Mouse (Mus musculus): ENCODE measurements around the gene Ppox. TPM values are rescaled to one million over a fixed set of nuclear protein-coding genes. Genes with fewer than 3 reads are reported as not detected.

Gene Ppox
- 95.5 and 100.0 TPM in 2 replicates for polyA plus RNA-seq (2012; rRNA removed)

DNA sequence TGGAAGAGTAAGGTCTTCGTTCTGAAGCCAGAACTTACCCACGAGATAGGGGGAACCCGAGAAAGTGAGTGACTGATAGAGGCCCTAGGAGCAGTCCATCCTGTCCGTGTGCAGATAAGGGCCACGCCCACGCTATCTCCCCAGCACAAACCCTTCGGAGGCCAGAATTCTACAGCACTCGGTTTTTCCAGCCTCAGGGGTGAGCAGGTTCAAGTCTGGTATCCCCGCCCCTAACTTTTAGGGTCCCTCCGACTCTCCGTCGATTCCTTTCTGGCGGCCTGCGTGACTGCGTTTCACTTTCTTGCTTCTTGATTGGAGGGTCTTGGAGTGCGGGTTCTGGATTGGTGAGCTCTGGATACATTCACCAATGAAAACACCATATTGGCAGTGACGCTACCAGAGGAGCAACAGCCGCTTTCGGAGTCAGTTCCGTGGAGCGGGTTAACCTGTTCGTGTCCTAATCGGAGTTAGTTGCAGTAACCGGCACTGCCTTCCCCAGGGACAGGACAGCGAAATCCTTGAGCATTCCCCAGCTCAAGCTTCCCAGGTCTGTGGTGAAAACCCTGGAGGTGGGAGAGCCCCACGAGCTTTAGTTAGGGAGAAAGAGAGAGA is at the start of gene Ppox:
Gene Ppox, minus strand, starts transcription at position 271 of the 612 bp plus-strand sequence.

DNA sequence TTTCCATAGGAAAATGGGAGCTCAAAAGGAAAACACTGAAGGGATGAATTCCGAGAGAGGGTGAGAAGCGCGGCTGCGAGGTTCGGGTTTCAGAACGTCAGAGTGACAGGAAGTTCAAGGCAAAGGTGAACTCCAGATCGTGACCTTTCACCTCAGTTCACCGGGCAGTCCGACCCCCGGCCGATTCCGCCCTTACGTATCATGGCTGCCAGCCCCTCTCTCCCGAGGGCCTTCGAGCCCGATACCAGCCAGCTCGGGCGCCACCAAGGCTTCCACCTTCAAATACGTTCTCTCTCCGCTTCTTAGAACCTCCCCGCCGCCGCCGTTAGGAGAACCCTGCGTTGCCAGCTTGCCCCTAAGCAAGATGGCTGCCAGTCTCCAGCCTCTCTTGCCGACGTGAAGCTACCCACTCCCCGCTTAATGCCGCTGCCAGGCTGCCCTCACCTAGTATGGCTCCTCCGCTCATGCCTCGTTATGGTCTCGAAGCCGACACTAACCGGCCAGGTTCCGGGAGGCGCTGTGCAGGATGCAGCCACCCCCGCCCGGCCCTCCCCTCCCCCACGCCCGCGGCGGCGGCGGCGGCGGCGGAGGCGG is 48.0 kb upstream of the Ppox start, which contains the start of gene Dedd:
Gene Dedd, plus strand, starts transcription at position 307 of the 594 bp plus-strand sequence.

DNA sequence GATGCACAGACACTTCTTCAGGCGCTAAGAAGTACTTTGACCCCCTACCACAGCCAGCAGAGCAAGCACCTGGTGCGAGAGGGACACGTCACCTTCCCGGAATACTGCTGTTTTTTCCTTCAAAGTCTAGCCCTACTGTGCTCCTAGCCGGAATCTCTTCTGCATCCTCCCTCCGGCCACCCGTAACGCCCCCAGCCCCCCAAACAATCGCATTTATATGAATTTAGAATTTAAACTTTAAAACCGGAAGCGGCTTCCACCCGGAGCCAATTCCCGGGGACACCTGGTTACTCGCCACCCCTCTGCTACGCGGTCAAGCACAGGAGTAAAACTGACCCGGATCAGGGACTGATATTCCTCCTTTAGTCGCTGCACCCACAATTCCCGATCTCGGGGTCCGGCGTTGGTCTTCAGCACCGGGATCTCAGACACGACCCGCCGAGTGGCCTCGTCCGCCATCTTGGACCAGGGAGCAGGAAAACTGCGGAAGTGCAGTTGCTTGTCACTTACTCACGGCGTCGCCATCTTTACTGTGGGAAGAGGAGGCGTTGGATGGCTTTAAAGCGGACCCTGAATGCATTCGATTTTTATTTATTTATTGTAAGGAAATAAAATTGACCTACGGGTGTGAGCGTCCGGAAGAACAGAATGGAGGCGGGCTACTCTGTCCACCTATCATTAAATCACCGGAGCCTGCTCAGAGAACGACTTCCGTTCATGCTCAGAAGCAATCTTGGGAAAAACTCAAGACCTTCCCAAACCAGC is 13.5 kb upstream of the Ppox start, which contains the start of gene Ufc1:
Gene Ufc1, minus strand, starts transcription at position 727 of the 765 bp plus-strand sequence.

DNA sequence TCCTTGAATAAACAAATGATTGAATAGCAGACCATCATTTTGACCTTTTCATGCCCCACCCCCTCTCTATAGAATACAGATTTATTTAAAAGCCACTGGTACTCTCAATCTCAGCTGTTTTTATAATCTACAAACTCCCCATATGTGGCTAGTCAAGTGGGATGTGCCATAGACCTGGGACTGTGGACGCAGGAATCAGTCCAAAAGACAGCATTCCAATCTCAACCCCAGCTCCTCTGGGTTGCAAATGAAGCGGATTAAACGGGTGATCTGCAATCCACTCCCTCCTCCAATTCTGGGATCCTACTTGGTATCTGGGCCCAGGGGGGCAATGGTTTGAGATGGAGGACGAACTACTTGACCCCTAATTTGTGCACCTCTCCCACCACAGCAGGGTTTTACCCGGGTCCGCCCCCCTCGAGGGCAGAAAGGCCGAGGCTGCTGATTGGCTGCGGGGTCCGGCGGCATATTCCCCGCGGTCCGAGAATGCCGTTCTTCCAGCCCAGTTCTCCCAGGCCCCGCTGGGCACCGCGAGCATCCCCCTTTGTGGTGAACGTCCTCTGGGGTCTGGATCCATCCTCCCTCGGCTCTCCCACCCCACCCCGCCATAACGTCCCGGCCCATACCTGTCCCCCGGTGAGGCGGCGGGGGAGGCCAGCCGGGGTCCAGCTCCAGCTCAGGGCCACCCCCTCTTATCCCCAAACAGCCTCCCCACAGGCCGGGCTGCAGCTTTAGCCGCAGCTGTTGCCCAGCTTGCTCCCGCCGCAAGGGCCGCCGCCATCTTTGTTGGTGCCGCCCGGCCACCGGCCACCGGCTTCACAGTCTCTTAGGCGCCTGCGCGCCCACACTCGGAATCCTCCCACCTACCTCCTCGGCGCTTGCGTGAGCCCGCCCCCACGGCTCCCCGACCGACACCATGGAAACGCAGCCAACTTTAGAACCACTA is 6.4 kb upstream of the Ppox start, which contains the start of gene Usp21:
Gene Usp21, minus strand, starts transcription at position 856 of the 946 bp plus-strand sequence.

DNA sequence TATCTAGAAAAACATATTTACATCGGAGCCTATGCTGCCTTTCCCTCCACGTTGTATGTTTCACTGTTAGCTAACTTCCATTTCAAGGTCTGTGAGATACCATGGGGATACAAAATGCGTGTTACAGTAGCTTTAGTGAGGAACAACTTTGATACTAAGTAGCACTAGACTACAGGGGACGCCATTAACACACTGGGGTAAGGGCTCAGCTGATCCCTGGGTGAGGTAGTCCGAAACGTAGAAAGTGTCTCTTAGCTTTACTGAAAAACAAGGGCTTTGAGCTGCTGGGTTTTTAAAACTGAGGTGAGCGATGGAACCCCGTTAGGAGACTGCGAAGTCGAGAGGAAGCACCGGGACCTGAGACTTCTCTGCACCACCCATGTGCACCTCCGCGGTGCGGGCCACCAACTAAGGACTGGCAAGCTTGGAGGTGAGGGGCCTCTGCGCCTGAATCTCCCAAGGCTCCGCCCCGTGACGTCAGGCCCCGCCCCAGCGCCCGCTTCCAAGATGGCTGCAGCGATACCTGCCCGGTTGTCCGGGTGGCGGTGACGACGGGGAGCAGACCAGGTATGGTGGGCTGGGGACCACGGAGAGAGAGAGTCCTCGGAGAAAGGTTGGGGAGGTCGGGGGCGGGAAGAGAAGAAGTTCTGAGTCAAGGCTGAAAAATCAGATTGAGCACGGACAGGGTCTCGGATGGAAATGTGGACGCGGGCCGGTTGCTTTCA is 11.0 kb downstream of the Ppox start, which contains the start of gene B4galt3:
Gene B4galt3, plus strand, starts transcription at position 481 of the 725 bp plus-strand sequence.

DNA sequence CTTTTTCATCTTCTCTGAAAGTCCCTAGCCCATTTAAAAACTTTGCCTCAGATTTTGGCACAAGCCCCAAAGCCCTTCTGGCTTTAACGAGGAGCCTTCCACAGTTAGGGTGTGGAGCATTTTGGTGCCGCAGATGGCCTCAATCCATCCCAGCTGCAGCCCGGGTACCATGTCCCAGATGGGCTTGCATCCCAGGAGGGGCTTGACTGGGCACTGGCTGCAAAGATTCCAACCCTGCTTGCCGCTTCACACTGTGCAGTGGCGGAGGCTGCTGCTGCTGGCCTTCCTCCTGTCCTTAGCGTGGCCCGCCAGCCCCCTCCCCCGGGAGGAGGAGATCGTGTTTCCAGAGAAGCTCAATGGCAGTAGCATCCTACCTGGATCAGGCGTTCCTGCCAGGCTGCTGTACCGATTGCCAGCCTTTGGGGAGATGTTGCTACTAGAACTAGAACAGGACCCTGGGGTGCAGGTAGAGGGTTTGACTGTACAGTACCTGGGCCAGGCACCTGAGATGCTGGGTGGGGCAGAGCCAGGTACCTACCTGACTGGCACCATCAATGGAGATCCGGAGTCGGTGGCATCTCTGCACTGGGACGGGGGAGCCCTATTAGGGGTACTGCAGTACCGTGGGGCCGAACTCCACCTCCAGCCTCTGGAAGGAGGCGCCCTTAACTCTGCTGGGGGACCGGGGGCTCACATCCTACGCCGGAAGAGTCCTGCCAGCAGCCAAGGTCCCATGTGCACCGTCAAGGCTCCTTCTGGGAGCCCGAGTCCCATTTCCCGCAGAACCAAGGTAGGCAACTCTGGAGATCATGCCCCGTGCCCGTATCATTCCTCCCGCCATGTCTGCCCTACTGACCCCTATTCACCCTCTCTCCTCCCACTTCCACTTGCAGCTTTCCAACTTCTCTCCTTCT is 30.0 kb downstream of the Ppox start, which contains the start of gene Ndufs2:
Gene Ndufs2, minus strand, starts transcription at position 709 of the 914 bp plus-strand sequence.

DNA sequence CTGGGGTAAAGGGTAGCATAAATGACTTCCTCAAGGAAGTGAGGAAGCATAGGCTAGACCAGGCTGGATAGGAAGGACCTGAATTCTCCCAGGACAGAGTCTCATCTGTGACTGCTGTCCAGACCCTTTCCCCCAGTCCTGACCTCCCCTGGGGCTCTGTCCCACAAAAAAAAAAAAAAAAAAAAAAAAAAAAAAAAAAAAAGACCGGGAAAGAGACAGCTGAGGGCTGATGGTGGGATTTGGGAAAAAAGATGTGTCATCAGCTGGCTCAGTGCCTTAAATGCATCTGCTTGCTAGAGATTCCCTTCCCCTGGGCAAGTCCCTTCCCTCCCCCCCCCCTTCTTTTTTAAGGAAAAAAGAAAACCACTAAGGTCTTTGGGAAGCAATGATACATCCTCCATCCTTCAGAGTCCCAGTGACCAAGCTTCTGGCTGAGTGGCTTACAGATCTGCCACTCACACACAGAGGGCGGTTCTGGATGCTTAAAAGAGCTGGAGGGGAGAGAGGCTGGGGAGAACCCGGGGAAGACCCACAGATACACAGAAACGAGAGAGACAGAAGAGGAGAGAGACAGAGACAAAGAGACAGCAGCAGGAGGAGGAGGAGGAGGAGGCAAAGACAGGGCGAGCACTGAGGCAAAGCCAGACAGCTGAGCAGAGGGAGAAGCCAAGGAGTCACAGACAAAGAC is 30.9 kb downstream of the Ppox start, which contains the start of gene Adamts4:
Gene Adamts4, plus strand, starts transcription at position 509 of the 688 bp plus-strand sequence.

DNA sequence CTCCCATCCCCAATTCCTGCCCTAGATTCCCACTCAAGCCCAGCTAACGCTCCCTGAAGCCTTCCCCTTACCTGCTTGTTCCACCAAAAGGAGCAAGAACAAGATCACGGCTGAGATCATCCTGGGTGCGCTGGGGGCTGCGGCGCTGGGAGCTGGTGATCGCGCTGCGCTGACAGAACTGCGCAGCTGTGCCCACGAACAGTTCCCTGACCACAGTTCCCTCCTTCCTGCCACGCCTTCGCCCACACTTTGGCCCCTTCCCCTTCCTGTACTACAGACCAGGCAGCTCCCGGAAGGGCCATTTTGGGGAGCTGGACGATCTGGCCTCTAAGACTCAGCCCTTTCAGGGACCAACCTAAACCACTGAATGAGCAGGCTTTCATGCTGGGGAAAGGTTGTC is 46.9 kb downstream of the Ppox start, which contains the start of gene Fcer1g:
Gene Fcer1g, minus strand, starts transcription at position 240 of the 400 bp plus-strand sequence.

Other genes with a start within 250 kb of the Ppox start
- 5.1 and 6.4 TPM in 2 replicates for gene Fcgr3, start 216.3 kb downstream of the Ppox start, polyA plus RNA-seq (2012; rRNA removed)
- 3.0 and 3.8 TPM in 2 replicates for gene Cfap126, start 167.3 kb downstream of the Ppox start, polyA plus RNA-seq (2012; rRNA removed)
- gene Sdhc, start 130.6 kb downstream of the Ppox start, polyA plus RNA-seq (2012; rRNA removed) = 236 and 443 TPM in 2 replicates
- 0.72 and 3.3 TPM in 2 replicates for gene Mpz, start 130.5 kb downstream of the Ppox start, polyA plus RNA-seq (2012; rRNA removed)
- 11.0 and 15.7 TPM in 2 replicates for gene Pcp4l1, start 84.9 kb downstream of the Ppox start, polyA plus RNA-seq (2012; rRNA removed)
- gene Nr1i3, start 67.2 kb downstream of the Ppox start, polyA plus RNA-seq (2012; rRNA removed) = 0.02 and 0.04 TPM in 2 replicates
- 29.2 and 29.8 TPM in 2 replicates for gene Tomm40l, start 58.7 kb downstream of the Ppox start, polyA plus RNA-seq (2012; rRNA removed)
- gene Apoa2, start 56.1 kb downstream of the Ppox start, polyA plus RNA-seq (2012; rRNA removed) = 41.5 and 103 TPM in 2 replicates
- gene Fcer1g, start 46.8 kb downstream of the Ppox start, polyA plus RNA-seq (2012; rRNA removed) = 12.5 and 17.5 TPM in 2 replicates
- gene Adamts4, start 30.8 kb downstream of the Ppox start, polyA plus RNA-seq (2012; rRNA removed) = 3.2 and 4.1 TPM in 2 replicates
- 172 and 189 TPM in 2 replicates for gene Ndufs2, start 29.8 kb downstream of the Ppox start, polyA plus RNA-seq (2012; rRNA removed)
- 47.0 and 62.1 TPM in 2 replicates for gene B4galt3, start 10.9 kb downstream of the Ppox start, polyA plus RNA-seq (2012; rRNA removed)
- gene Usp21, start 6.8 kb upstream of the Ppox start, polyA plus RNA-seq (2012; rRNA removed) = 96.3 and 99.2 TPM in 2 replicates
- 65.4 and 89.0 TPM in 2 replicates for gene Ufc1, start 13.8 kb upstream of the Ppox start, polyA plus RNA-seq (2012; rRNA removed)
- gene Dedd, start 48.0 kb upstream of the Ppox start, polyA plus RNA-seq (2012; rRNA removed) = 44.7 and 66.6 TPM in 2 replicates
- 36.9 and 48.0 TPM in 2 replicates for gene Nit1, start 64.5 kb upstream of the Ppox start, polyA plus RNA-seq (2012; rRNA removed)
- gene Pfdn2, start 64.5 kb upstream of the Ppox start, polyA plus RNA-seq (2012; rRNA removed) = 141 and 293 TPM in 2 replicates
- 1.9 and 2.2 TPM in 2 replicates for gene Klhdc9, start 79.6 kb upstream of the Ppox start, polyA plus RNA-seq (2012; rRNA removed)
- gene Nectin4, start 88.9 kb upstream of the Ppox start, polyA plus RNA-seq (2012; rRNA removed) = 0.95 and 1.1 TPM in 2 replicates
- gene Arhgap30, start 107.8 kb upstream of the Ppox start, polyA plus RNA-seq (2012; rRNA removed) = 0.92 and 1.7 TPM in 2 replicates
- gene Usf1, start 130.1 kb upstream of the Ppox start, polyA plus RNA-seq (2012; rRNA removed) = 99.5 and 131 TPM in 2 replicates
- 3.7 and 5.0 TPM in 2 replicates for gene Tstd1, start 137.7 kb upstream of the Ppox start, polyA plus RNA-seq (2012; rRNA removed)
- gene F11r, start 156.3 kb upstream of the Ppox start, polyA plus RNA-seq (2012; rRNA removed) = 7.0 and 10.3 TPM in 2 replicates
- 9.4 and 11.0 TPM in 2 replicates for gene Alyref2, start 222.3 kb upstream of the Ppox start, polyA plus RNA-seq (2012; rRNA removed)

Data from central nervous system, embryonic 11.5 days (tissue).